Comparison of ENCODE assay signal across 8 mouse cellular contexts in genomic region chr12:111946716-111947115, GRCm38 (mm10). TPM values are rescaled to one million over a fixed set of nuclear protein-coding genes. Genes with fewer than 3 reads are reported as not detected.
DNase-seq lines count a peak whose midpoint lies in the region; ATAC-seq and TF ChIP-seq lines count a peak whose summit lies in the region.

No protein-coding gene starts in this region.

- no peaks in the 10 kb centered on the region for H3K4me1 ChIP-seq in forebrain, postnatal 0 days (ENCODE audit: insufficient read depth)
- peaks cover 3% of the 10 kb centered on the region; the same call in 1 of the 2 replicates for H3K4me1 ChIP-seq in forebrain, embryonic 11.5 days (replicated peaks; ENCODE audit: control insufficient read depth, insufficient read depth, low read length)
- peaks cover 31% of the 10 kb centered on the region for H3K4me1 ChIP-seq in heart, embryonic 12.5 days (replicated peaks)
- H3K4me1 ChIP-seq in thymus, adult 2 months (replicated peaks; ENCODE audit: control insufficient read depth, insufficient read depth, low read length): peaks cover 19% of the 10 kb centered on the region

- 66% methylated on average over 2 of the region's 2 CpGs for WGBS in forebrain, postnatal 0 days
- WGBS in forebrain, embryonic 11.5 days: 53% methylated on average over 2 of the region's 2 CpGs
- 13% methylated on average over 2 of the region's 2 CpGs for WGBS in heart, embryonic 12.5 days
- WGBS in macrophage (ENCODE audit: missing documents): 6% methylated on average over 2 of the region's 2 CpGs
- 21% methylated on average over 2 of the region's 2 CpGs for WGBS in thymus, adult 2 months

- H3K9me3 ChIP-seq in forebrain, postnatal 0 days (ENCODE audit: low read length): no peaks in the 10 kb centered on the region
- no peaks in the 10 kb centered on the region for H3K9me3 ChIP-seq in forebrain, embryonic 11.5 days (ENCODE audit: control insufficient read depth, low read length)
- H3K9me3 ChIP-seq in heart, embryonic 12.5 days (replicated peaks): no peaks in the 10 kb centered on the region

- TF ChIP-seq POLR2A in thymus, adult 2 months (IDR thresholded peaks at IDR 0.05; ENCODE audit: control insufficient read depth, extremely low read depth, insufficient read depth, low read length, poor library complexity): no peak

- no peak overlapping the region for H3K4me3 ChIP-seq in forebrain, postnatal 0 days (ENCODE audit: low read depth, low read length)
- H3K4me3 ChIP-seq in forebrain, embryonic 11.5 days (ENCODE audit: low read depth, low read length): no peak overlapping the region
- no peak overlapping the region for H3K4me3 ChIP-seq in heart, embryonic 12.5 days
- no peak overlapping the region for H3K4me3 ChIP-seq in macrophage (ENCODE audit: inconsistent target)
- H3K4me3 ChIP-seq in thymus, adult 2 months (ENCODE audit: control insufficient read depth, insufficient read depth, low read length): no peak overlapping the region

- ATAC-seq in forebrain, postnatal 0 days: peak; percentile 40; the same call in 1 of the 2 replicates
- ATAC-seq in forebrain, embryonic 11.5 days (replicated peaks; ENCODE audit: low FRiP score): no peak
- no peak for ATAC-seq in heart, embryonic 12.5 days (ENCODE audit: insufficient number of reproducible peaks, low FRiP score)

- H3K79me2 ChIP-seq in macrophage (ENCODE audit: inconsistent target): no peaks in the 10 kb centered on the region

- H3K9ac ChIP-seq in forebrain, postnatal 0 days: no peak overlapping the region
- H3K9ac ChIP-seq in forebrain, embryonic 11.5 days (ENCODE audit: low read length): no peak overlapping the region
- no peak overlapping the region for H3K9ac ChIP-seq in heart, embryonic 12.5 days

- no peak overlapping the region for H3K4me2 ChIP-seq in forebrain, postnatal 0 days (ENCODE audit: low read depth)
- H3K4me2 ChIP-seq in forebrain, embryonic 11.5 days (ENCODE audit: low read depth, low read length, severe bottlenecking): no peak overlapping the region
- no peak overlapping the region for H3K4me2 ChIP-seq in heart, embryonic 12.5 days

- peak; percentile 57 for TF ChIP-seq CTCF in forebrain, postnatal 0 days (IDR thresholded peaks at IDR 0.05; ENCODE audit: low read depth)
- no peak for TF ChIP-seq CTCF in thymus, adult 2 months (IDR thresholded peaks at IDR 0.05; ENCODE audit: borderline replicate concordance, control insufficient read depth, extremely low read depth, insufficient read depth, low read length, poor library complexity)

- H3K36me3 ChIP-seq in forebrain, postnatal 0 days (ENCODE audit: insufficient read depth): no peaks in the 10 kb centered on the region
- no peaks in the 10 kb centered on the region for H3K36me3 ChIP-seq in forebrain, embryonic 11.5 days (ENCODE audit: control insufficient read depth, insufficient read depth, low read length)
- H3K36me3 ChIP-seq in heart, embryonic 12.5 days: no peaks in the 10 kb centered on the region
- H3K36me3 ChIP-seq in macrophage (ENCODE audit: inconsistent target): no peaks in the 10 kb centered on the region
- no peaks in the 10 kb centered on the region for H3K36me3 ChIP-seq in thymus, adult 2 months (ENCODE audit: control insufficient read depth, insufficient read depth, low read length)

- no peak overlapping the region for H3K27ac ChIP-seq in forebrain, postnatal 0 days (ENCODE audit: low read depth, low read length)
- no peak overlapping the region for H3K27ac ChIP-seq in forebrain, embryonic 11.5 days (ENCODE audit: low read depth, low read length)
- peak overlapping the region; percentile 80 for H3K27ac ChIP-seq in heart, embryonic 12.5 days (ENCODE audit: poor library complexity, severe bottlenecking)
- peak overlapping the region; percentile 76 for H3K27ac ChIP-seq in macrophage
- no peak overlapping the region for H3K27ac ChIP-seq in thymus, adult 2 months (ENCODE audit: control insufficient read depth, insufficient read depth, low read length)

- no peak for DNase-seq in forebrain, postnatal 0 days
- DNase-seq in forebrain, embryonic 11.5 days (ENCODE audit: low spot score): no peak
- peak; percentile 50 to 55 for DNase-seq in CD8-positive naive resting alpha-beta T cell, adult 2 months (ENCODE audit: low read depth in 2 of 2, low spot score in 2 of 2)
- DNase-seq in cerebellum, adult 8-10 months: peak; percentile 59
- peak; percentile 82 to 85 for DNase-seq in kidney, postnatal 25 days
- peak; percentile 55 for DNase-seq in thymus, adult 2 months

- no peaks in the 10 kb centered on the region for H3K27me3 ChIP-seq in forebrain, postnatal 0 days (ENCODE audit: insufficient read depth, low read length)
- no peaks in the 10 kb centered on the region for H3K27me3 ChIP-seq in forebrain, embryonic 11.5 days (ENCODE audit: control insufficient read depth, insufficient read depth, low read length)
- H3K27me3 ChIP-seq in heart, embryonic 12.5 days (replicated peaks): no peaks in the 10 kb centered on the region
- H3K27me3 ChIP-seq in thymus, adult 2 months (ENCODE audit: control insufficient read depth, insufficient read depth, low read length): no peaks in the 10 kb centered on the region

RNA-seq across cellular contexts. Expression of gene Atp5mpl, which starts 20.1 kb away (rescaled TPM):
- 313 and 545 TPM in 2 replicates for total RNA-seq in forebrain, postnatal 0 days (2014; rRNA removed)
- 765 and 965 TPM in 2 replicates for polyA plus RNA-seq in forebrain, postnatal 0 days (2015; fragmentation: Nextera tagmentation; extraction: Ambion mirVana)
- polyA plus RNA-seq in forebrain, embryonic 11.5 days (2014; fragmentation: Nextera tagmentation; extraction: Ambion mirVana): 524 and 551 TPM in 2 replicates
- polyA plus RNA-seq in heart, embryonic 12.5 days (2016; fragmentation: Nextera tagmentation; extraction: Ambion mirVana): 1,412 and 1,427 TPM in 2 replicates
- 10 to 100 TPM; 10.3 to 87.1 (median 32.8) TPM for total RNA-seq in macrophage (2018; cell fraction: chromatin; rRNA removed)
- 100 to 1,000 TPM; 216 to 463 (median 329) TPM for total RNA-seq in macrophage (2018; cell fraction: cytosol; rRNA removed)
- total RNA-seq in macrophage (2018; cell fraction: nucleus; rRNA removed): 100 to 1,000 TPM in 6 of 26 experiments, 10 to 100 TPM in 20; 32.0 to 138 (median 76.1) TPM
- polyA plus RNA-seq in macrophage (2018): 292 to 513 TPM (median 455 TPM) in 3 replicates
- polyA plus RNA-seq in thymus, adult 2 months (2012; rRNA removed): 32.8 and 46.5 TPM in 2 replicates

RNA-seq across cellular contexts. Expression of gene Tdrd9, which starts 24.6 kb away (rescaled TPM):
- 0.29 and 0.54 TPM in 2 replicates for total RNA-seq in forebrain, postnatal 0 days (2014; rRNA removed)
- 0.23 and 0.35 TPM in 2 replicates for polyA plus RNA-seq in forebrain, postnatal 0 days (2015; fragmentation: Nextera tagmentation; extraction: Ambion mirVana)
- 0.94 and 1.7 TPM in 2 replicates for polyA plus RNA-seq in forebrain, embryonic 11.5 days (2014; fragmentation: Nextera tagmentation; extraction: Ambion mirVana)
- 0.14 and 0.37 TPM in 2 replicates for polyA plus RNA-seq in heart, embryonic 12.5 days (2016; fragmentation: Nextera tagmentation; extraction: Ambion mirVana)
- total RNA-seq in macrophage (2018; cell fraction: chromatin; rRNA removed): not detected
- total RNA-seq in macrophage (2018; cell fraction: cytosol; rRNA removed): not detected
- not detected for total RNA-seq in macrophage (2018; cell fraction: nucleus; rRNA removed)
- not detected in 3 replicates for polyA plus RNA-seq in macrophage (2018)
- polyA plus RNA-seq in thymus, adult 2 months (2012; rRNA removed): 0.09 and 0.15 TPM in 2 replicates

RNA-seq across cellular contexts. Expression of gene Rd3l, which starts 34.4 kb away (rescaled TPM):
- 0.31 and 0.33 TPM in 2 replicates for total RNA-seq in forebrain, postnatal 0 days (2014; rRNA removed)
- 0.30 and 0.94 TPM in 2 replicates for polyA plus RNA-seq in forebrain, postnatal 0 days (2015; fragmentation: Nextera tagmentation; extraction: Ambion mirVana)
- not detected in 2 replicates for polyA plus RNA-seq in forebrain, embryonic 11.5 days (2014; fragmentation: Nextera tagmentation; extraction: Ambion mirVana)
- 0.62 and 0.64 TPM in 2 replicates for polyA plus RNA-seq in heart, embryonic 12.5 days (2016; fragmentation: Nextera tagmentation; extraction: Ambion mirVana)
- not detected for total RNA-seq in macrophage (2018; cell fraction: chromatin; rRNA removed)
- total RNA-seq in macrophage (2018; cell fraction: cytosol; rRNA removed): not detected
- not detected for total RNA-seq in macrophage (2018; cell fraction: nucleus; rRNA removed)
- polyA plus RNA-seq in macrophage (2018): not detected in 3 replicates
- not detected in 2 replicates for polyA plus RNA-seq in thymus, adult 2 months (2012; rRNA removed)

RNA-seq across cellular contexts. Expression of gene Ppp1r13b, which starts 38.8 kb away (rescaled TPM):
- 47.1 and 53.8 TPM in 2 replicates for total RNA-seq in forebrain, postnatal 0 days (2014; rRNA removed)
- polyA plus RNA-seq in forebrain, postnatal 0 days (2015; fragmentation: Nextera tagmentation; extraction: Ambion mirVana): 31.7 and 37.6 TPM in 2 replicates
- 6.3 and 7.6 TPM in 2 replicates for polyA plus RNA-seq in forebrain, embryonic 11.5 days (2014; fragmentation: Nextera tagmentation; extraction: Ambion mirVana)
- polyA plus RNA-seq in heart, embryonic 12.5 days (2016; fragmentation: Nextera tagmentation; extraction: Ambion mirVana): 17.9 and 19.8 TPM in 2 replicates
- total RNA-seq in macrophage (2018; cell fraction: chromatin; rRNA removed): 10 to 100 TPM in 18 of 26 experiments, 1 to 10 TPM in 8; 3.5 to 31.3 (median 17.4) TPM
- total RNA-seq in macrophage (2018; cell fraction: cytosol; rRNA removed): 10 to 100 TPM in 16 of 26 experiments, 1 to 10 TPM in 10; 2.9 to 20.1 (median 10.6) TPM
- 10 to 100 TPM in 19 of 26 experiments, 1 to 10 TPM in 7; 2.9 to 26.7 (median 13.9) TPM for total RNA-seq in macrophage (2018; cell fraction: nucleus; rRNA removed)
- 8.2 to 13.1 TPM (median 11.1 TPM) in 3 replicates for polyA plus RNA-seq in macrophage (2018)
- polyA plus RNA-seq in thymus, adult 2 months (2012; rRNA removed): 28.1 and 30.1 TPM in 2 replicates

Comparison
In these comparisons a context has a peak if more than half of its experiments do, and no peak if none do; other contexts are left out.
1. DNase-seq: peak in CD8-positive naive resting alpha-beta T cell, adult 2 months (2 of 2), cerebellum, adult 8-10 months (single experiment), kidney, postnatal 25 days (2 of 2) and thymus, adult 2 months (single experiment); none in forebrain, postnatal 0 days (single experiment) and forebrain, embryonic 11.5 days (single experiment).
2. H3K27ac ChIP-seq: peak in heart, embryonic 12.5 days (single experiment) and macrophage (single experiment); none in forebrain, postnatal 0 days (single experiment), forebrain, embryonic 11.5 days (single experiment) and thymus, adult 2 months (single experiment).